Mouse (Mus musculus) megakaryocyte progenitor cell, adult 5-6 weeks (primary cell): ENCODE results near the gene Tmem132c. TPM values are rescaled to one million over a fixed set of nuclear protein-coding genes. Genes with fewer than 3 reads are reported as not detected.

Experiments
- ATAC-seq: replicated peaks from 2 replicates; pipeline ENCODE4 v1.8.0; 2016; ENCODE audit warnings: mild to moderate bottlenecking, moderate TSS enrichment, inconsistent platforms; ENCODE audit not compliant: poor library complexity
- total RNA-seq, 2 experiments: library from RNA; stranded (forward) in 1 of 2; stranded (reverse) in 1 of 2; fragments of 157-497, 149-512 nt in 1 of 2; fragments of 200-1000 nt in 1 of 2; gene quantifications; 2 replicates each; pipeline versions ENCODE4 v1.2.3 to v1.2.4; 2015 to 2017

The Tmem132c gene
- total RNA-seq, 2 experiments from 2014 or later = not detected

- 0 out of 2 replicates have a peak, but pooled peaks have one; percentile 23 for ATAC-seq
These were observed 350.8 kb downstream of the Tmem132c start for GRCm38 (mm10) chr5:127592406-127592805.

- peak; percentile 58 for ATAC-seq
These were observed 351.2 kb downstream of the Tmem132c start for GRCm38 (mm10) chr5:127592854-127593253.

GRCm38 (mm10) chr5:127595676-127596075, 354.1 kb downstream of the Tmem132c start:
- no peak for ATAC-seq

- ATAC-seq = no peak
These were observed 355.3 kb downstream of the Tmem132c start for GRCm38 (mm10) chr5:127596862-127597261.

GRCm38 (mm10) chr5:127602996-127603395, 361.4 kb downstream of the Tmem132c start:
- ATAC-seq = no peak

GRCm38 (mm10) chr5:127607507-127607906, 365.9 kb downstream of the Tmem132c start:
- no peak for ATAC-seq

- no peak for ATAC-seq
These were observed 367.6 kb downstream of the Tmem132c start for GRCm38 (mm10) chr5:127609191-127609714.

- ATAC-seq = peak; percentile 66
These were observed 369.3 kb downstream of the Tmem132c start for GRCm38 (mm10) chr5:127610787-127611509.

- ATAC-seq = no peak
These were observed 370.3 kb downstream of the Tmem132c start for GRCm38 (mm10) chr5:127611881-127612280.

- no peak for ATAC-seq
These were observed 370.8 kb downstream of the Tmem132c start for GRCm38 (mm10) chr5:127612397-127612796.
